Mouse (Mus musculus) left cerebral cortex, adult 2 months (tissue): ENCODE measurements at regions not wholly inside any gene's neighbourhood (a gene's known extent, or its start where the extent isn't known, plus 50 kb on each side); places are given as distances from the start of the nearest gene placed in this dataset.

Experiments used
- DNase-seq, 2 experiments: peaks; one replicate each; pipeline ENCODE4 v3.0.0; 2021 to 2022; ENCODE audit warnings: low spot score in 2 of 2, mixed read lengths in 1 of 2; ENCODE audit errors: extremely low spot score in 1 of 2
- H3K27ac ChIP-seq: fragments of 200-600 bp; 2 replicates; pipeline ENCODE4 v1.8.1; 2022
- H3K4me3 ChIP-seq: fragments of 200-600 bp; 2 replicates; pipeline ENCODE4 v1.8.1; 2022
- CTCF ChIP-seq: fragments of 200-600 bp; IDR thresholded peaks from 2 replicates; pipeline ENCODE4 v1.8.1; 2022; ENCODE audit warnings: antibody characterized with exemption, mild to moderate bottlenecking, moderate library complexity
- intact Hi-C: fragments of 180-260 bp; cut with DNase I; formaldehyde crosslinking; loops from one replicate; pipeline ENCODE4 v1.15.1; 2025

GRCm38 (mm10) chr17:64199241-64199933 lies 132.3 kb downstream of the Pja2 start:
- H3K27ac ChIP-seq = no peak overlapping the region
- intact Hi-C loops = no loop called here
- no peak for TF ChIP-seq CTCF

DNA sequence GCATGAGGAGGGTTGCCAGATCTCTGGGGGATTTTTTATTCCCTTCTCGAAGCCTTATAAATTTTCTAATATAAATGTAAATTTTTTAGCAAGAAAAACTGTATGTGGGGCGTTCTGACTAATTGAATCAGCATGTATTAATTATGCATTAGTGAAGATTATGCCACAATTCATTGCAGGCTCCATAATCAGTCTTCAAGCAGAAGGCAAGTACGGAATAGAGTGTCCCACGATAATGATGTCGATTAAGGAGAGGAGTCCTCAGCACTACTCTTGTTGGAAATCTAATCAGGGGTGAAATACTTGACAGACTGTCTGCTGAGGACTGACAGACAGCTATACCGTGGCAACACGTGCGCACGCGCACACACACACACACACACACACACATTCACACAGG lies 135.3 kb downstream of the Pja2 start:
- Histone ChIP-seq H3K27ac (no peak overlapping the region), H3K4me3 (no peak overlapping the region)
- no peak for TF ChIP-seq CTCF
- intact Hi-C loops = no loop called here
- no peak for DNase-seq

More at GRCm38 (mm10) chr17:64199241-64199933, 132.3 kb downstream of the Pja2 start:
- no peak for DNase-seq
- no peak overlapping the region for H3K4me3 ChIP-seq

DNA sequence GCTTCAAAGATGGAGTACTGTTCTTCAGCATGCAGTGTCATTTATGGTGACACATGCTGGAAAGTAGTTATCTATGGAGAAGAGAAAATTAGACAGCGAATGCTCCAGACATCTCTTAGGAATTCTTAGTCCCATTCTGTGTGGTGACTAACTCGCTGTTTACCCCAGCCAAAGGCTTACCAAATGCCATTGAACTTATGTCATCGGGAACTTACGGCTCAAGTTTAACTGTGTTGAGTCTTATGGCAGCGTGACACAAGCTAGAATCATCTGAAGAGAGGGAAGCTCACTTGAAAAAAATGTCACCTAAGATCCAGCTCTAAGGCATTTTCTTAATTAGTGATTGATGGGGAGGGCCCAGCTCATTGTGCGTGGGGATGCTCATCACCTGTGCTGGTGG lies 138.7 kb downstream of the Pja2 start:
- TF ChIP-seq CTCF = no peak
- intact Hi-C loops = no loop called here
- no peak for DNase-seq
- H3K27ac ChIP-seq = no peak overlapping the region
- no peak overlapping the region for H3K4me3 ChIP-seq
